In the genomic region with DNA sequence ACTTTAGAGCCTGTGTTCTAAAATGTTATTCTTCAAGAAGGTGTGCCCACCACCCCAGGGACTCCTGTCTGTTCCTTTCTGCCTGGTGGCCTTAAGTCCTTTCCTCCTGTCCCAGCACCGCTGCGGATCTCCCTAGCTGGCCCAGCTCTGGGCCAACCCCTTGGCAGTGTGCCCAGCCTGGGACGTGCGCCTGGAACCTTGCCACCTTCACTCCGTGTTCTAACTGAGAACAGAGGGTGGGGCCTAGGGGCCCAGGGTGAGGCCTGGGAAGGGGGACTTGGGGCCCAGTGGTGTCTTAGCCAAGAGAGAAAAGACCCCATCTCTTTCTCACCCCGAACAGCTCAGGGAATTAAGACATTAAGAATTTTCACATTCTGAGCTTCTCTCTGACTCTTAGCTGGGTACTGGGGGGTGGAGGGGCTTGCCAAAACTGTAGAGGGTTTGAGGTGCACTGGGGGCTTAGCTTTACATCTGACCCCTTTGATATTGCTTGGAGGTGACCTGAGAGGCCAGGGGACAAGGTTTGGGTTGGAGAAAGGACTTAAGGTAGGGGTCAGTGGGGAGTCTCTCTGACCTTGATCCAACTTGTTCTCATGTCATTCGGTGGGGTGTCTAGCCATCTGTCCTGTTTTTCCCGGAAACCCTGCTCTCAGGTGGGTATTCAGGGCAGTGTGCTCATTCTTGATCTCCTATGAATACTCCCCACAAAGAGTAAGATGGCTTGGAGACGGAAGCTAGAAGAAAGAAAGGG, we compare ENCODE assay signal across 8 mouse cellular contexts. TPM values are rescaled to one million over a fixed set of nuclear protein-coding genes. Genes with fewer than 3 reads are reported as not detected.
DNase-seq lines count a peak whose midpoint lies in the region; ATAC-seq and TF ChIP-seq lines count a peak whose summit lies in the region.
"Had no signal": no experiment of that assay in that cellular context is flagged by ENCODE, and none has a peak within 500 bp of the region (broad histone marks: within the 10 kb centered on the region; RNA-seq: fewer than 3 reads in every experiment).

No protein-coding gene starts in this region.

- peak overlapping the region; percentile 33 for H3K9ac ChIP-seq in embryonic facial prominence, embryonic 12.5 days
- H3K9ac ChIP-seq in heart, adult 2 months (ENCODE audit: low read depth, low read length): peak overlapping the region; percentile 67
- peak overlapping the region; percentile 37; the same call in 1 of the 2 replicates for H3K9ac ChIP-seq in limb, embryonic 15.5 days

- H3K4me3 ChIP-seq in embryonic facial prominence, embryonic 12.5 days: 0 out of 2 replicates have a peak overlapping the region, but pooled peaks have one; percentile 5
- H3K4me3 ChIP-seq in heart, adult 2 months: peak overlapping the region; percentile 34
- H3K4me3 ChIP-seq in limb, embryonic 15.5 days: peak overlapping the region; percentile 63
- H3K4me3 ChIP-seq in myocyte: no peak overlapping the region

- H3K79me2 ChIP-seq in heart, adult 2 months (replicated peaks; ENCODE audit: control insufficient read depth, insufficient read depth, low read length): no peaks in the 10 kb centered on the region
- no peaks in the 10 kb centered on the region for H3K79me2 ChIP-seq in myocyte (ENCODE audit: control insufficient read depth, insufficient read depth)

- H3K9me3 ChIP-seq in embryonic facial prominence, embryonic 12.5 days: no peaks in the 10 kb centered on the region
- H3K9me3 ChIP-seq in limb, embryonic 15.5 days: no peaks in the 10 kb centered on the region

- no peak for ATAC-seq in embryonic facial prominence, embryonic 12.5 days (ENCODE audit: insufficient number of reproducible peaks, insufficient read depth, low FRiP score, low TSS enrichment)
- 0 out of 2 replicates have a peak, but pooled peaks have one; percentile 41 for ATAC-seq in limb, embryonic 15.5 days (ENCODE audit: insufficient number of reproducible peaks, low FRiP score, low TSS enrichment, low read depth)

- peak; percentile 96 to 97 for DNase-seq in adrenal gland, postnatal 36 days
- DNase-seq in heart, adult 2 months: peak; percentile 95 to 98
- DNase-seq in kidney, adult 9 months: peak; percentile 96
- DNase-seq in spleen, postnatal 4 days (ENCODE audit: low spot score in 2 of 2): peak; percentile 92 to 96

- no peak overlapping the region for H3ac ChIP-seq in myocyte (ENCODE audit: control insufficient read depth, insufficient read length)

- peak overlapping the region; percentile 58 for H3K4me2 ChIP-seq in embryonic facial prominence, embryonic 12.5 days (replicated peaks)
- peak overlapping the region; percentile 66 for H3K4me2 ChIP-seq in limb, embryonic 15.5 days
- peak overlapping the region; percentile 42 for H3K4me2 ChIP-seq in myocyte (ENCODE audit: low read depth)

- no peak for TF ChIP-seq CTCF in heart, adult 2 months (IDR thresholded peaks at IDR 0.05)

- peaks cover 67% of the 10 kb centered on the region for H3K4me1 ChIP-seq in embryonic facial prominence, embryonic 12.5 days
- peaks cover 28% of the 10 kb centered on the region for H3K4me1 ChIP-seq in heart, adult 2 months (ENCODE audit: control insufficient read depth, insufficient read depth, low read length)
- H3K4me1 ChIP-seq in limb, embryonic 15.5 days: peaks cover 70% of the 10 kb centered on the region

- H3K36me3 ChIP-seq in embryonic facial prominence, embryonic 12.5 days: no peaks in the 10 kb centered on the region
- no peaks in the 10 kb centered on the region; the same call in 1 of the 2 replicates for H3K36me3 ChIP-seq in heart, adult 2 months (ENCODE audit: control insufficient read depth, insufficient read depth, low read length)
- peaks cover 4% of the 10 kb centered on the region; the same call in 1 of the 2 replicates for H3K36me3 ChIP-seq in limb, embryonic 15.5 days
- no peaks in the 10 kb centered on the region for H3K36me3 ChIP-seq in myocyte (ENCODE audit: control insufficient read depth, insufficient read depth)

- TF ChIP-seq POLR2A in heart, adult 2 months (IDR thresholded peaks at IDR 0.05; ENCODE audit: insufficient read depth, low read depth, low read length): peak; percentile 90
- no peak for TF ChIP-seq POLR2A in myocyte (IDR thresholded peaks at IDR 0.05; ENCODE audit: insufficient read length, low read depth)

- H3K27ac ChIP-seq in embryonic facial prominence, embryonic 12.5 days: peak overlapping the region; percentile 93
- peak overlapping the region; percentile 86 for H3K27ac ChIP-seq in heart, adult 2 months
- H3K27ac ChIP-seq in limb, embryonic 15.5 days: peak overlapping the region; percentile 95

- WGBS in embryonic facial prominence, embryonic 12.5 days: 39% methylated on average over 9 of the region's 9 CpGs
- 7% methylated on average over 9 of the region's 9 CpGs for WGBS in heart, adult 2 months
- WGBS in limb, embryonic 15.5 days: 17% methylated on average over 9 of the region's 9 CpGs

- TF ChIP-seq EP300 in heart, adult 2 months (IDR thresholded peaks at IDR 0.05; ENCODE audit: insufficient read depth, low read depth, low read length): peak; percentile 88

- H3K27me3 ChIP-seq in embryonic facial prominence, embryonic 12.5 days: no peaks in the 10 kb centered on the region
- H3K27me3 ChIP-seq in heart, adult 2 months (ENCODE audit: control insufficient read depth, insufficient read depth, low read length): no peaks in the 10 kb centered on the region
- H3K27me3 ChIP-seq in limb, embryonic 15.5 days: no peaks in the 10 kb centered on the region
- H3K27me3 ChIP-seq in myocyte (ENCODE audit: control insufficient read depth, insufficient read depth, insufficient read length): peaks cover 14% of the 10 kb centered on the region

- intact Hi-C loops in heart, adult 2 months (cut with DNase I): no loop called here

TF ChIP-seq in myocyte, 11 proteins besides CTCF, POLR2A, EP300 and RAD21:
- TF ChIP-seq TCF12 (IDR thresholded peaks at IDR 0.05; ENCODE audit: insufficient read depth, poor library complexity, severe bottlenecking): no peak
- no peak for TF ChIP-seq MYOD1 (IDR thresholded peaks at IDR 0.05; ENCODE audit: control insufficient read depth in 1 of 3, insufficient read length in 2 of 3, low read depth in 2 of 3)
- TF ChIP-seq MYOG (IDR thresholded peaks at IDR 0.05; ENCODE audit: control insufficient read depth in 1 of 3, insufficient read depth in 1 of 3, insufficient read length in 2 of 3, low read depth in 2 of 3): no peak
- TF ChIP-seq TCF3 (IDR thresholded peaks at IDR 0.05; ENCODE audit: insufficient read length, low read depth): no peak
- no peak for TF ChIP-seq MAX (IDR thresholded peaks at IDR 0.05; ENCODE audit: low read depth)
- no peak for TF ChIP-seq USF1 (IDR thresholded peaks at IDR 0.05; ENCODE audit: low read depth)
- TF ChIP-seq SRF (IDR thresholded peaks at IDR 0.05; ENCODE audit: control insufficient read depth, insufficient read length, low read depth): no peak
- no peak for TF ChIP-seq CEBPB (IDR thresholded peaks at IDR 0.05; ENCODE audit: insufficient read depth, poor library complexity, severe bottlenecking)
- TF ChIP-seq REST (IDR thresholded peaks at IDR 0.05; ENCODE audit: insufficient read depth, insufficient read length): no peak

RNA-seq across cellular contexts. Expression of a gene that starts 2.0 kb away (rescaled TPM):
- 1 to 10 TPM; 1.6 to 2.7 TPM for total RNA-seq in adrenal gland, postnatal 36 days (2021)
- 10.7 and 13.0 TPM in 2 replicates for polyA plus RNA-seq in embryonic facial prominence, embryonic 12.5 days (2016; fragmentation: Nextera tagmentation; extraction: Ambion mirVana)
- 1 to 10 TPM; 1.9 to 3.0 TPM for total RNA-seq in heart, adult 2 months (2021)
- 1.6 and 2.5 TPM in 2 replicates for polyA plus RNA-seq in heart, adult 2 months (2012; rRNA removed)
- 29.0 and 33.4 TPM in 2 replicates for polyA plus RNA-seq in limb, embryonic 15.5 days (2015; fragmentation: Nextera tagmentation; extraction: Ambion mirVana)
- polyA plus RNA-seq in myocyte (2012; fragmentation: generic; extraction: Trizol): 0.16 TPM

RNA-seq across cellular contexts. Expression of a gene that starts 13.6 kb away (rescaled TPM):
- under 1 TPM; 0.30 to 0.46 TPM for total RNA-seq in adrenal gland, postnatal 36 days (2021)
- 0.13 and 0.14 TPM in 2 replicates for polyA plus RNA-seq in embryonic facial prominence, embryonic 12.5 days (2016; fragmentation: Nextera tagmentation; extraction: Ambion mirVana)
- total RNA-seq in heart, adult 2 months (2021): under 1 TPM; 0.10 to 0.16 TPM
- 0.06 TPM in 1 of 2 replicates, not detected in the other for polyA plus RNA-seq in heart, adult 2 months (2012; rRNA removed)
- 0.17 and 0.20 TPM in 2 replicates for polyA plus RNA-seq in limb, embryonic 15.5 days (2015; fragmentation: Nextera tagmentation; extraction: Ambion mirVana)
- polyA plus RNA-seq in myocyte (2012; fragmentation: generic; extraction: Trizol): not detected
- polyA plus RNA-seq: gonadal fat pad, adult 2 months had no signal

RNA-seq across cellular contexts. Expression of a gene that starts 32.5 kb away (rescaled TPM):
- total RNA-seq in adrenal gland, postnatal 36 days (2021): 10 to 100 TPM; 71.5 to 87.2 TPM
- polyA plus RNA-seq in embryonic facial prominence, embryonic 12.5 days (2016; fragmentation: Nextera tagmentation; extraction: Ambion mirVana): 110 TPM in 2 replicates
- 100 to 1,000 TPM in 1 of 2 experiments, 10 to 100 TPM in 1; 89.0 to 104 TPM for total RNA-seq in heart, adult 2 months (2021)
- polyA plus RNA-seq in heart, adult 2 months (2012; rRNA removed): 157 and 163 TPM in 2 replicates
- 101 and 115 TPM in 2 replicates for polyA plus RNA-seq in limb, embryonic 15.5 days (2015; fragmentation: Nextera tagmentation; extraction: Ambion mirVana)
- polyA plus RNA-seq in myocyte (2012; fragmentation: generic; extraction: Trizol): 126 TPM
